Mouse (Mus musculus) cerebellum, adult 2 months (tissue): ENCODE data around the gene Izumo4.

ENCODE experiments used
- CTCF ChIP-seq: fragments of 200-500 bp; IDR thresholded peaks from 2 replicates; pipeline ENCODE4 v1.5.1; 2011; ENCODE audit warnings: low read depth, mild to moderate bottlenecking, control low read depth, low read length, moderate library complexity, borderline replicate concordance; ENCODE audit not compliant: insufficient read depth
- POLR2A ChIP-seq: fragments of 200-500 bp; IDR thresholded peaks from 2 replicates; pipeline ENCODE4 v1.6.1; 2011; ENCODE audit warnings: low read length, control low read depth, borderline replicate concordance; ENCODE audit not compliant: insufficient read depth

DNA sequence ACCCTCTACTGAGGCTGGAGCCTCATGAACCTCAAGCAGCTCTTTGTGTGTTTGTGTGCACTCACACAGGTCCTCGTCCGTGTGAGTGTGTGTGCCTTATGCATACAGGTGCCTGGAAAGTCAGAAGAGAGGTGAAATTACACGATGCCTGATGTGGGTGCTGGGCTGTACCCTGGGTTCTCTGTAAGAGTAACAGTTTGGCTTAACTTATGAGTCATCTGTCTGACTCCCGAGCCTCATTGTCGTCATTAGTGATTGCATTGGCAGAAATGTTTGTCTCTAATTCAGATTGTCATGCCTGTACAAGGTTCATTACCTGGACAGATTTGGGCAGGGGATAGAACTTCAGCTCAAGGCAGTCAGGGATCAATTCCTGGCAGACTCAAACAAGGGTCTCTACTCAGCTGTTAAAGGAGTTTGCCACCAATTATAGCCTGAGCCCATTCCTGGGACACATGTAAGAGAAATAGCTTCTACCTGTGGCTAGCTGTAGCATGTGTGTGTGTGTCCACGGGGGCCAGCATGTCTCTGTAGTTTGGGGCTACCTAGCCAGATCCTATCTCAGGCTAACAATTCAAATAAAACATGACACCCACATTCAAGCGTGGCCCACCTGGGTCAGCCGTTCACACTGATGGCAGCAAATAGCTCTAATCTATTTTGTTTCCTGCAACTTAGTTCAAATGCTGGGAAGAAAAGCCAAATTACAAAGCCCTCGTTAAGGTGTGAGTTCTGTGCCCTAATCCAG lies 24.7 kb upstream of the Izumo4 start:
- TF ChIP-seq POLR2A (no peak), CTCF (no peak)
